Mouse (Mus musculus): ENCODE measurements at regions not wholly inside any gene's neighbourhood (a gene's known extent, or its start where the extent isn't known, plus 50 kb on each side); places are given as distances from the start of the nearest gene placed in this dataset.

- WGBS: 81% methylated on average over 7 of the region's 7 CpGs
- Histone ChIP-seq H3K9ac (replicated peaks) (no peak overlapping the region), H3K27me3 (no peaks in the 10 kb centered on the region), H3K9me3 (no peaks in the 10 kb centered on the region), H3K4me2 (replicated peaks) (no peak overlapping the region), H3K36me3 (no peaks in the 10 kb centered on the region), H3K4me1 (peaks cover 8% of the 10 kb centered on the region; the same call in 1 of the 2 replicates), H3K4me3 (no peak overlapping the region), H3K27ac (replicated peaks) (peak overlapping the region; percentile 52)
- no peak for ATAC-seq (ENCODE audit: low FRiP score, low read depth)
Observed at GRCm38 (mm10) chr1:92361677-92362076, 112.0 kb downstream of the Ndufa10 start.

- Histone ChIP-seq H3K9ac (replicated peaks) (no peak overlapping the region), H3K4me1 (peaks cover 8% of the 10 kb centered on the region; the same call in 1 of the 2 replicates), H3K4me2 (replicated peaks) (no peak overlapping the region), H3K9me3 (no peaks in the 10 kb centered on the region), H3K4me3 (no peak overlapping the region), H3K27ac (replicated peaks) (no peak overlapping the region), H3K36me3 (no peaks in the 10 kb centered on the region), H3K27me3 (no peaks in the 10 kb centered on the region)
- no peak for ATAC-seq (ENCODE audit: low FRiP score, low read depth)
- WGBS: 15% methylated on average over 7 of the region's 7 CpGs
Observed at GRCm38 (mm10) chr1:92360255-92360654, 113.4 kb downstream of the Ndufa10 start.

GRCm38 (mm10) chr1:92359473-92359872 lies 114.2 kb downstream of the Ndufa10 start:
- Histone ChIP-seq H3K4me3 (no peak overlapping the region), H3K27ac (replicated peaks) (no peak overlapping the region), H3K9me3 (no peaks in the 10 kb centered on the region), H3K9ac (replicated peaks) (no peak overlapping the region), H3K4me2 (replicated peaks) (no peak overlapping the region), H3K4me1 (peaks cover 8% of the 10 kb centered on the region; the same call in 1 of the 2 replicates), H3K36me3 (no peaks in the 10 kb centered on the region), H3K27me3 (no peaks in the 10 kb centered on the region)
- ATAC-seq (ENCODE audit: low FRiP score, low read depth): no peak
- WGBS: 81% methylated on average over 2 of the region's 2 CpGs

- Histone ChIP-seq H3K4me3 (no peak overlapping the region), H3K4me2 (replicated peaks) (no peak overlapping the region), H3K4me1 (peaks cover 8% of the 10 kb centered on the region; the same call in 1 of the 2 replicates), H3K36me3 (no peaks in the 10 kb centered on the region), H3K27ac (replicated peaks) (no peak overlapping the region), H3K27me3 (no peaks in the 10 kb centered on the region), H3K9me3 (no peaks in the 10 kb centered on the region), H3K9ac (replicated peaks) (no peak overlapping the region)
- WGBS: 86% methylated on average over 8 of the region's 8 CpGs
- no peak for ATAC-seq (ENCODE audit: low FRiP score, low read depth)
Observed at GRCm38 (mm10) chr1:92358758-92359287, 114.8 kb downstream of the Ndufa10 start.

- WGBS: 56% methylated on average over 17 of the region's 17 CpGs
Observed at GRCm38 (mm10) chr1:92348353-92349005, 125.2 kb downstream of the Ndufa10 start.

GRCm38 (mm10) chr1:92347656-92348055 lies 126.0 kb downstream of the Ndufa10 start:
- Histone ChIP-seq H3K36me3 (no peaks in the 10 kb centered on the region), H3K4me3 (no peak overlapping the region), H3K27ac (replicated peaks) (no peak overlapping the region), H3K27me3 (no peaks in the 10 kb centered on the region), H3K4me2 (replicated peaks) (no peak overlapping the region), H3K4me1 (peaks cover 5% of the 10 kb centered on the region; the same call in 1 of the 2 replicates), H3K9me3 (no peaks in the 10 kb centered on the region), H3K9ac (replicated peaks) (no peak overlapping the region)
- ATAC-seq (ENCODE audit: low FRiP score, low read depth): no peak
- WGBS: 59% methylated on average over 9 of the region's 9 CpGs

More at GRCm38 (mm10) chr1:92348353-92349005, 125.2 kb downstream of the Ndufa10 start:
- H3K4me1 ChIP-seq: peaks cover 5% of the 10 kb centered on the region; the same call in 1 of the 2 replicates
- no peaks in the 10 kb centered on the region for H3K36me3 ChIP-seq
- no peaks in the 10 kb centered on the region for H3K27me3 ChIP-seq
- no peaks in the 10 kb centered on the region for H3K9me3 ChIP-seq
- no peak overlapping the region for H3K4me2 ChIP-seq (replicated peaks)
- no peak overlapping the region for H3K4me3 ChIP-seq
- H3K27ac ChIP-seq (replicated peaks): no peak overlapping the region
- no peak for ATAC-seq (ENCODE audit: low FRiP score, low read depth)
- H3K9ac ChIP-seq (replicated peaks): no peak overlapping the region

GRCm38 (mm10) chr1:92343768-92344167 lies 129.9 kb downstream of the Ndufa10 start:
- Histone ChIP-seq H3K4me3 (no peak overlapping the region), H3K27ac (replicated peaks) (no peak overlapping the region), H3K9me3 (no peaks in the 10 kb centered on the region), H3K4me2 (replicated peaks) (no peak overlapping the region), H3K9ac (replicated peaks) (no peak overlapping the region), H3K4me1 (peaks cover 5% of the 10 kb centered on the region; the same call in 1 of the 2 replicates), H3K27me3 (no peaks in the 10 kb centered on the region), H3K36me3 (no peaks in the 10 kb centered on the region)
- 90% methylated on average over 2 of the region's 2 CpGs for WGBS
- ATAC-seq (ENCODE audit: low FRiP score, low read depth): no peak

GRCm38 (mm10) chr1:92343161-92343598 lies 130.5 kb downstream of the Ndufa10 start:
- H3K4me3 ChIP-seq: no peak overlapping the region
- no peaks in the 10 kb centered on the region for H3K9me3 ChIP-seq
- H3K4me2 ChIP-seq (replicated peaks): no peak overlapping the region
- no peaks in the 10 kb centered on the region for H3K36me3 ChIP-seq
- no peak overlapping the region for H3K27ac ChIP-seq (replicated peaks)
- WGBS: 87% methylated on average over 5 of the region's 5 CpGs
- H3K4me1 ChIP-seq: peaks cover 3% of the 10 kb centered on the region; the same call in 1 of the 2 replicates
- H3K9ac ChIP-seq (replicated peaks): no peak overlapping the region
- ATAC-seq (ENCODE audit: low FRiP score, low read depth): no peak
- no peaks in the 10 kb centered on the region for H3K27me3 ChIP-seq

- no peak overlapping the region for H3K4me3 ChIP-seq
- H3K9ac ChIP-seq (replicated peaks): no peak overlapping the region
- no peak overlapping the region for H3K4me2 ChIP-seq (replicated peaks)
- no peak overlapping the region for H3K27ac ChIP-seq (replicated peaks)
- no peak for ATAC-seq (ENCODE audit: low FRiP score, low read depth)
- whole genome bisulfite sequencing: 89% methylated on average over 12 of the region's 12 CpGs
- H3K9me3 ChIP-seq: no peaks in the 10 kb centered on the region
- H3K27me3 ChIP-seq: no peaks in the 10 kb centered on the region
- no peaks in the 10 kb centered on the region for H3K36me3 ChIP-seq
- H3K4me1 ChIP-seq: no peaks in the 10 kb centered on the region
Observed at GRCm38 (mm10) chr1:92341846-92342540, 131.7 kb downstream of the Ndufa10 start.

- H3K9me3 ChIP-seq: no peaks in the 10 kb centered on the region
- WGBS: 90% methylated on average over 7 of the region's 7 CpGs
- no peak overlapping the region for H3K4me3 ChIP-seq
- no peak overlapping the region for H3K27ac ChIP-seq (replicated peaks)
- no peaks in the 10 kb centered on the region for H3K27me3 ChIP-seq
- H3K4me1 ChIP-seq: no peaks in the 10 kb centered on the region
- H3K36me3 ChIP-seq: no peaks in the 10 kb centered on the region
- H3K4me2 ChIP-seq (replicated peaks): no peak overlapping the region
- H3K9ac ChIP-seq (replicated peaks): no peak overlapping the region
- no peak for ATAC-seq (ENCODE audit: low FRiP score, low read depth)
Observed at GRCm38 (mm10) chr1:92340644-92341043, 133.0 kb downstream of the Ndufa10 start.

GRCm38 (mm10) chr1:92338589-92338988 lies 135.1 kb downstream of the Ndufa10 start:
- Histone ChIP-seq H3K4me1 (no peaks in the 10 kb centered on the region), H3K9ac (replicated peaks) (no peak overlapping the region), H3K4me2 (replicated peaks) (no peak overlapping the region), H3K4me3 (no peak overlapping the region), H3K27me3 (no peaks in the 10 kb centered on the region), H3K36me3 (no peaks in the 10 kb centered on the region), H3K27ac (replicated peaks) (no peak overlapping the region), H3K9me3 (no peaks in the 10 kb centered on the region)
- no peak for ATAC-seq (ENCODE audit: low FRiP score, low read depth)
- 98% methylated on average over 1 of the region's 1 CpGs for WGBS

GRCm38 (mm10) chr1:92337450-92337849 lies 136.2 kb downstream of the Ndufa10 start:
- H3K4me1 ChIP-seq: no peaks in the 10 kb centered on the region
- H3K27me3 ChIP-seq: no peaks in the 10 kb centered on the region
- no peaks in the 10 kb centered on the region for H3K36me3 ChIP-seq
- no peaks in the 10 kb centered on the region for H3K9me3 ChIP-seq
- no peak overlapping the region for H3K4me2 ChIP-seq (replicated peaks)
- H3K9ac ChIP-seq (replicated peaks): no peak overlapping the region
- H3K27ac ChIP-seq (replicated peaks): no peak overlapping the region
- WGBS: 84% methylated on average over 8 of the region's 8 CpGs
- no peak overlapping the region for H3K4me3 ChIP-seq
- no peak for ATAC-seq (ENCODE audit: low FRiP score, low read depth)
